Mouse (Mus musculus) CH12.LX (cell line): ENCODE results near the gene Ccnk. TPM values are rescaled to one million over a fixed set of nuclear protein-coding genes. Genes with fewer than 3 reads are reported as not detected.

Source experiments
- DNase-seq: peaks from one replicate; pipeline ENCODE4 v3.0.0-alpha.2; 2013; ENCODE audit errors: extremely low read depth
- H3K27ac ChIP-seq: 2 replicates; pipeline ENCODE4 v1.5.1; 2012; ENCODE audit warnings: low read depth, mild to moderate bottlenecking, control low read depth, moderate library complexity; ENCODE audit not compliant: insufficient read depth
- H3K27me3 ChIP-seq: replicated peaks from 2 replicates; pipeline ENCODE3; 2012; ENCODE audit warnings: inconsistent platforms
- H3K36me3 ChIP-seq, 2 experiments: replicated peaks in 1 of 2; 2 replicates each; pipeline versions ENCODE3 to v1.6.1; 2012; ENCODE audit warnings: inconsistent platforms in 1 of 2, low read length in 1 of 2, mild to moderate bottlenecking in 1 of 2, mixed read lengths in 1 of 2, moderate library complexity in 1 of 2; ENCODE audit not compliant: control insufficient read depth in 1 of 2, insufficient read depth in 1 of 2
- H3K4me1 ChIP-seq, 2 experiments: 2 replicates each; pipeline ENCODE4 v1.6.1; 2012; ENCODE audit warnings: inconsistent platforms in 1 of 2, moderate library complexity in 1 of 2; ENCODE audit not compliant: insufficient read depth in 2 of 2, control insufficient read depth in 1 of 2
- H3K4me2 ChIP-seq: 2 replicates; pipeline ENCODE4 v1.6.1; 2012; ENCODE audit warnings: low read depth, mild to moderate bottlenecking, control low read depth; ENCODE audit not compliant: poor library complexity, insufficient read depth, severe bottlenecking
- H3K4me3 ChIP-seq, 3 experiments: fragments of 150-350 bp in 1 of 3; sonication (generic) in 1 of 3; replicated peaks in 1 of 3; 2 replicates each; pipeline versions ENCODE3 to v1.5.1; 2011 to 2012; ENCODE audit warnings: low read depth in 2 of 3, low read length in 2 of 3, mild to moderate bottlenecking in 2 of 3, moderate library complexity in 2 of 3, control low read depth in 1 of 3, improper control_type of control experiment in 1 of 3, inconsistent platforms in 1 of 3, mixed read lengths in 1 of 3; ENCODE audit not compliant: poor library complexity in 1 of 3
- H3K79me2 ChIP-seq: replicated peaks from 2 replicates; pipeline ENCODE4 v1.6.1; 2012; ENCODE audit warnings: mild to moderate bottlenecking, moderate library complexity; ENCODE audit not compliant: control insufficient read depth, poor library complexity, insufficient read depth, severe bottlenecking; ENCODE audit errors: extremely low read depth
- H3K9ac ChIP-seq: 2 replicates; pipeline ENCODE4 v1.6.1; 2012; ENCODE audit warnings: low read depth, mild to moderate bottlenecking, control low read depth, moderate library complexity; ENCODE audit not compliant: insufficient read depth
- H3K9me3 ChIP-seq: replicated peaks from 2 replicates; pipeline ENCODE3; 2012; ENCODE audit warnings: low read length, inconsistent platforms, mixed read lengths
- BHLHE40 ChIP-seq: IDR thresholded peaks from 2 replicates; pipeline ENCODE4 v1.6.1; 2011; ENCODE audit warnings: mild to moderate bottlenecking, low read depth, low read length, improper control_type of control experiment
- CHD1 ChIP-seq: IDR thresholded peaks from 2 replicates; pipeline ENCODE4 v1.6.1; 2012; ENCODE audit warnings: low read depth, low read length, improper control_type of control experiment, inconsistent platforms
- E2F4 ChIP-seq: IDR thresholded peaks from 2 replicates; pipeline ENCODE4 v1.6.1; 2011; ENCODE audit warnings: low read depth, low read length, improper control_type of control experiment; ENCODE audit not compliant: insufficient replicate concordance
- EP300 ChIP-seq: IDR thresholded peaks from 2 replicates; pipeline ENCODE4 v1.6.1; 2011; ENCODE audit warnings: low read length, improper control_type of control experiment
- GABPA ChIP-seq: IDR thresholded peaks from 2 replicates; pipeline ENCODE4 v1.6.1; 2012; ENCODE audit warnings: low read depth, low read length, improper control_type of control experiment, inconsistent platforms; ENCODE audit not compliant: insufficient replicate concordance
- HCFC1 ChIP-seq: IDR thresholded peaks from 2 replicates; pipeline ENCODE4 v1.6.1; 2012; ENCODE audit warnings: low read depth, mild to moderate bottlenecking, inconsistent platforms, low read length, improper control_type of control experiment
- IRF4 ChIP-seq: IDR thresholded peaks from 2 replicates; pipeline ENCODE4 v1.6.1; 2014; ENCODE audit warnings: low read depth, mild to moderate bottlenecking, inconsistent platforms, low read length, improper control_type of control experiment
- JUND ChIP-seq: conservative IDR thresholded peaks from 2 replicates; pipeline ENCODE4 v1.6.1; 2011; ENCODE audit warnings: low read depth, low read length, improper control_type of control experiment
- KAT2A ChIP-seq: IDR thresholded peaks from 2 replicates; pipeline ENCODE4 v1.6.1; 2012; ENCODE audit warnings: low read length, improper control_type of control experiment, inconsistent platforms; ENCODE audit not compliant: insufficient replicate concordance
- MAFK ChIP-seq: IDR thresholded peaks from 2 replicates; pipeline ENCODE4 v1.6.1; 2011; ENCODE audit warnings: low read length, improper control_type of control experiment; ENCODE audit not compliant: insufficient replicate concordance
- MXI1 ChIP-seq: IDR thresholded peaks from 2 replicates; pipeline ENCODE4 v1.6.1; 2011; ENCODE audit warnings: mild to moderate bottlenecking, low read depth, low read length, improper control_type of control experiment
- MYC ChIP-seq: IDR thresholded peaks from 2 replicates; pipeline ENCODE4 v1.6.1; 2011; ENCODE audit warnings: low read depth, mild to moderate bottlenecking, improper control_type of control experiment, low read length
- NELFE ChIP-seq: IDR thresholded peaks from 2 replicates; pipeline ENCODE4 v1.6.1; 2011; ENCODE audit warnings: low read depth, low read length, improper control_type of control experiment
- POLR2A ChIP-seq: IDR thresholded peaks from 2 replicates; pipeline ENCODE4 v1.6.1; 2011; ENCODE audit warnings: low read depth, mild to moderate bottlenecking, improper control_type of control experiment, low read length
- POLR2AphosphoS2 ChIP-seq: IDR thresholded peaks from 2 replicates; pipeline ENCODE4 v1.6.1; 2011; ENCODE audit warnings: low read depth, low read length, improper control_type of control experiment
- RCOR1 ChIP-seq: conservative IDR thresholded peaks from 2 replicates; pipeline ENCODE4 v1.6.1; 2012; ENCODE audit warnings: low read depth, mild to moderate bottlenecking, inconsistent platforms, low read length, improper control_type of control experiment
- TCF12 ChIP-seq: IDR thresholded peaks from 2 replicates; pipeline ENCODE4 v1.6.1; 2014; ENCODE audit warnings: low read depth, mild to moderate bottlenecking, inconsistent platforms, low read length, improper control_type of control experiment
- UBTF ChIP-seq: IDR thresholded peaks from 2 replicates; pipeline ENCODE4 v1.6.1; 2012; ENCODE audit warnings: low read depth, mild to moderate bottlenecking, inconsistent platforms, low read length, improper control_type of control experiment, moderate library complexity
- USF1 ChIP-seq: IDR thresholded peaks from 2 replicates; pipeline ENCODE4 v1.6.1; 2014; ENCODE audit warnings: low read depth, mild to moderate bottlenecking, inconsistent platforms, low read length, improper control_type of control experiment
- USF2 ChIP-seq: conservative IDR thresholded peaks from 2 replicates; pipeline ENCODE4 v1.6.1; 2011; ENCODE audit warnings: low read depth, low read length, improper control_type of control experiment
- ZC3H11A ChIP-seq: IDR thresholded peaks from 2 replicates; pipeline ENCODE4 v1.6.1; 2012; ENCODE audit warnings: low read depth, mild to moderate bottlenecking, inconsistent platforms, low read length, improper control_type of control experiment
- ZKSCAN1 ChIP-seq: IDR thresholded peaks from 2 replicates; pipeline ENCODE4 v1.6.1; 2012; ENCODE audit warnings: low read depth, inconsistent platforms, low read length, improper control_type of control experiment, borderline replicate concordance
- ZNF384 ChIP-seq: IDR thresholded peaks from 2 replicates; pipeline ENCODE4 v1.6.1; 2012; ENCODE audit warnings: low read depth, low read length, improper control_type of control experiment, inconsistent platforms
- dilution Hi-C: fragments of 300-500 bp; cut with MboI; formaldehyde crosslinking; loops from 2 replicates; pipeline ENCODE4 v1.14.3; 2020; ENCODE audit warnings: low sequenced_read_pairs; ENCODE audit not compliant: extremely low pct_unique_long_range_greater_than_20kb, extremely low pct_ligation_motif_present
- in situ Hi-C: fragments of 300-500 bp; cut with MboI; formaldehyde crosslinking; loops from 3 replicates; pipeline ENCODE4 v1.14.3; 2019; ENCODE audit warnings: low sequenced_read_pairs, low pct_ligation_motif_present, low pct_unique_long_range_greater_than_20kb, mixed read lengths
- polyA plus RNA-seq: library from polyadenylated mRNA; unstranded; fragments of >175 nt; gene quantifications from 2 replicates; pipeline ENCODE4 v1.2.1, GENCODE M21; 2012; ENCODE audit warnings: low read depth; ENCODE audit not compliant: insufficient read length
- total RNA-seq, 2 experiments: library from RNA; depleted of rRNA; stranded (reverse); fragments of 300-350 nt in 1 of 2; fragments of >200 nt in 1 of 2; gene quantifications; 2 replicates each; pipeline ENCODE4 v1.2.3; 2012 to 2014

The Ccnk gene
- total and polyA plus RNA-seq, 3 experiments = 9.2 to 66.8 (median 10.1) TPM

DNA sequence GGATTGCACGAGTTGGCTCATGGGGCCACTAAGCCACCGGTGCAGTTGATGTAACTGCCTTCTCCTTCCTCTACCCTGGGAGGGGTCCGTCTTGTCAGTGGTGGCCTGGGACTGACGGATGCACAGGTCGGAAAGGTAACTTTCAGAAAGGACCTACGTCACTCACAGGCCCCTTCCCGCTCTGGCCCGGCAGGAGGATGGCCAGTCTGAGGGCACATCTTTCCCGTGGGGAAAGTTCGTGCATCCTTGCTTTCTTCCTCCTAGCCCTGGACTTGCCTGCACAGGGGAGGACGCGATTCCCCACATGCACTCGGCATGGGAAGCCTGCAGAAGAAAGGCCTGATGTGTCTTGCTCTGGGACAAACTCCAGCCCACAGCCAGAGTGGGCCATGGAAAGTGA is 46.8 kb downstream of the Ccnk start:
- H3K27ac ChIP-seq = no peak overlapping the region
- no peak for DNase-seq
- no peak overlapping the region for H3K9ac ChIP-seq
- peaks cover 0 to 58% of the 10 kb centered on the region in 2 experiments for H3K36me3 ChIP-seq
- H3K4me2 ChIP-seq = no peak overlapping the region
- H3K79me2 ChIP-seq = no peaks in the 10 kb centered on the region
- peaks cover 3 to 58% of the 10 kb centered on the region in 2 experiments; a peak in 2 of 4 replicates for H3K4me1 ChIP-seq
- dilution Hi-C loops (no loop called here), in situ Hi-C loops (no loop called here)
- H3K27me3 ChIP-seq = no peaks in the 10 kb centered on the region
- no peak overlapping the region for H3K4me3 ChIP-seq
- TF ChIP-seq UBTF (no peak), GABPA (no peak), POLR2A (no peak), TCF12 (no peak), BHLHE40 (no peak), MXI1 (no peak), E2F4 (no peak), MAFK (no peak), KAT2A (no peak), IRF4 (no peak), USF1 (no peak), ZKSCAN1 (no peak)
- no peaks in the 10 kb centered on the region for H3K9me3 ChIP-seq

DNA sequence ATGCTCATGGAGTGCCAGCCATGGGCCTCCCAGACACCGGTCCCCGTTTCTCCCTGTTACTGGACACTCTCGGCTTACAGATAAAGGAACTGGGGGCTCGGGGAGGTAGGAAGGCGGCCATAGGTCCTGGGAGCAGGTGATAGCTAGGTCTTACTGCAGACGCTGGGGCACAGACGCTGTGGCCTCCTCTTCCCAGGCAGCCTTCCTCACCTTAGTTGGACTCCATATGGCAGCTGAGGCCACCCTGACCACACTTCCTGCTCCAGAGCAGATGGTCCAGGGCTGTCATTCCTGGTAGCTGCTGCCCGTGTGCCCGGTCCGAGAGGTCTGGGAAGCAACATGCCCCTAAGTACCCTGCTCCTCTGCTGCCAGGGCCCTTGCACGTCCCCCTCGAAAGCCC is 47.6 kb downstream of the Ccnk start:
- Histone ChIP-seq H3K4me1 (peaks cover 3 to 65% of the 10 kb centered on the region in 2 experiments; a peak in 2 of 4 replicates), H3K36me3 (peaks cover 0 to 51% of the 10 kb centered on the region in 2 experiments), H3K9ac (no peak overlapping the region), H3K4me3 (no peak overlapping the region), H3K79me2 (no peaks in the 10 kb centered on the region), H3K9me3 (no peaks in the 10 kb centered on the region), H3K27me3 (no peaks in the 10 kb centered on the region), H3K4me2 (no peak overlapping the region), H3K27ac (no peak overlapping the region)
- TF ChIP-seq GABPA = no peak
- TF ChIP-seq E2F4 = no peak
- TF ChIP-seq NELFE = no peak
- TF ChIP-seq JUND = no peak
- TF ChIP-seq POLR2AphosphoS2 = no peak
- no peak for TF ChIP-seq USF2
- no peak for TF ChIP-seq MAFK
- no peak for TF ChIP-seq HCFC1
- no peak for TF ChIP-seq POLR2A
- no peak for TF ChIP-seq ZC3H11A
- TF ChIP-seq TCF12 = no peak
- TF ChIP-seq CHD1 = no peak
- no peak for TF ChIP-seq RCOR1
- no peak for TF ChIP-seq MYC
- no peak for TF ChIP-seq EP300
- TF ChIP-seq ZNF384 = no peak
- TF ChIP-seq MXI1 = no peak
- in situ Hi-C loops = no loop called here
- DNase-seq = no peak
- dilution Hi-C loops = no loop called here
